Mouse (Mus musculus): Measurements from ENCODE around the gene Nsun5. TPM values are rescaled to one million over a fixed set of nuclear protein-coding genes. Genes with fewer than 3 reads are reported as not detected.

Nsun5 gene
- total RNA-seq (2017) = 20.6 and 24.7 TPM in 2 replicates

GRCm38 (mm10) chr5:135369787-135370654 lies at the start of gene Nsun5:
Gene Nsun5, plus strand, starts transcription at chr5:135369953.
- ATAC-seq (replicated peaks in 1 of 2; ENCODE audit: insufficient read depth in 1 of 2, low FRiP score in 2 of 2, low TSS enrichment in 1 of 2, low read depth in 1 of 2, poor library complexity in 2 of 2, severe bottlenecking in 2 of 2) = peak; percentile 71 to 85

GRCm38 (mm10) chr5:135322197-135322596 lies 47.6 kb upstream of the Nsun5 start:
- no peak for ATAC-seq (replicated peaks in 1 of 2; ENCODE audit: insufficient read depth in 1 of 2, low FRiP score in 2 of 2, low TSS enrichment in 1 of 2, low read depth in 1 of 2, poor library complexity in 2 of 2, severe bottlenecking in 2 of 2)

GRCm38 (mm10) chr5:135326121-135326659 lies 43.6 kb upstream of the Nsun5 start:
- no peak for ATAC-seq (replicated peaks in 1 of 2; ENCODE audit: insufficient read depth in 1 of 2, low FRiP score in 2 of 2, low TSS enrichment in 1 of 2, low read depth in 1 of 2, poor library complexity in 2 of 2, severe bottlenecking in 2 of 2)

- no peak for ATAC-seq (replicated peaks in 1 of 2; ENCODE audit: insufficient read depth in 1 of 2, low FRiP score in 2 of 2, low TSS enrichment in 1 of 2, low read depth in 1 of 2, poor library complexity in 2 of 2, severe bottlenecking in 2 of 2)
Observed at GRCm38 (mm10) chr5:135329471-135329870, 40.3 kb upstream of the Nsun5 start.

GRCm38 (mm10) chr5:135330201-135330600 lies 39.6 kb upstream of the Nsun5 start:
- no peak for ATAC-seq (replicated peaks in 1 of 2; ENCODE audit: insufficient read depth in 1 of 2, low FRiP score in 2 of 2, low TSS enrichment in 1 of 2, low read depth in 1 of 2, poor library complexity in 2 of 2, severe bottlenecking in 2 of 2)

- ATAC-seq (replicated peaks in 1 of 2; ENCODE audit: insufficient read depth in 1 of 2, low FRiP score in 2 of 2, low TSS enrichment in 1 of 2, low read depth in 1 of 2, poor library complexity in 2 of 2, severe bottlenecking in 2 of 2) = no peak
Observed at GRCm38 (mm10) chr5:135331161-135331560, 38.6 kb upstream of the Nsun5 start.

- no peak for ATAC-seq (replicated peaks in 1 of 2; ENCODE audit: insufficient read depth in 1 of 2, low FRiP score in 2 of 2, low TSS enrichment in 1 of 2, low read depth in 1 of 2, poor library complexity in 2 of 2, severe bottlenecking in 2 of 2)
Observed at GRCm38 (mm10) chr5:135337575-135337974, 32.2 kb upstream of the Nsun5 start.

- peak; percentile 44 to 61; a peak in 3 of 4 replicates for ATAC-seq (replicated peaks in 1 of 2; ENCODE audit: insufficient read depth in 1 of 2, low FRiP score in 2 of 2, low TSS enrichment in 1 of 2, low read depth in 1 of 2, poor library complexity in 2 of 2, severe bottlenecking in 2 of 2)
Observed at GRCm38 (mm10) chr5:135345989-135346388, 23.8 kb upstream of the Nsun5 start.

- ATAC-seq (replicated peaks in 1 of 2; ENCODE audit: insufficient read depth in 1 of 2, low FRiP score in 2 of 2, low TSS enrichment in 1 of 2, low read depth in 1 of 2, poor library complexity in 2 of 2, severe bottlenecking in 2 of 2) = no peak; a peak in 1 of 4 replicates
Observed at GRCm38 (mm10) chr5:135346430-135346829, 23.3 kb upstream of the Nsun5 start.

- no peak for ATAC-seq (replicated peaks in 1 of 2; ENCODE audit: insufficient read depth in 1 of 2, low FRiP score in 2 of 2, low TSS enrichment in 1 of 2, low read depth in 1 of 2, poor library complexity in 2 of 2, severe bottlenecking in 2 of 2)
Observed at GRCm38 (mm10) chr5:135347511-135348011, 22.2 kb upstream of the Nsun5 start.

GRCm38 (mm10) chr5:135349862-135350261 lies 19.9 kb upstream of the Nsun5 start, which contains the start of gene Fkbp6:
Gene Fkbp6, minus strand, starts transcription at chr5:135350044.
- no peak for ATAC-seq (replicated peaks in 1 of 2; ENCODE audit: insufficient read depth in 1 of 2, low FRiP score in 2 of 2, low TSS enrichment in 1 of 2, low read depth in 1 of 2, poor library complexity in 2 of 2, severe bottlenecking in 2 of 2)

- ATAC-seq (replicated peaks in 1 of 2; ENCODE audit: insufficient read depth in 1 of 2, low FRiP score in 2 of 2, low TSS enrichment in 1 of 2, low read depth in 1 of 2, poor library complexity in 2 of 2, severe bottlenecking in 2 of 2) = no peak
Observed at GRCm38 (mm10) chr5:135351606-135352005, 18.1 kb upstream of the Nsun5 start.

- ATAC-seq (replicated peaks in 1 of 2; ENCODE audit: insufficient read depth in 1 of 2, low FRiP score in 2 of 2, low TSS enrichment in 1 of 2, low read depth in 1 of 2, poor library complexity in 2 of 2, severe bottlenecking in 2 of 2) = no peak
Observed at GRCm38 (mm10) chr5:135352995-135353394, 16.8 kb upstream of the Nsun5 start, which contains the start of gene Trim50. Gene Trim50, plus strand, starts transcription at chr5:135353295.

- ATAC-seq (replicated peaks in 1 of 2; ENCODE audit: insufficient read depth in 1 of 2, low FRiP score in 2 of 2, low TSS enrichment in 1 of 2, low read depth in 1 of 2, poor library complexity in 2 of 2, severe bottlenecking in 2 of 2) = peak in 1 of 2 experiments; percentile 32; a peak in 1 of 4 replicates
Observed at GRCm38 (mm10) chr5:135353564-135353963, 16.2 kb upstream of the Nsun5 start.

- ATAC-seq (replicated peaks in 1 of 2; ENCODE audit: insufficient read depth in 1 of 2, low FRiP score in 2 of 2, low TSS enrichment in 1 of 2, low read depth in 1 of 2, poor library complexity in 2 of 2, severe bottlenecking in 2 of 2) = no peak
Observed at GRCm38 (mm10) chr5:135356090-135356489, 13.7 kb upstream of the Nsun5 start.

GRCm38 (mm10) chr5:135357556-135357955 lies 12.2 kb upstream of the Nsun5 start:
- no peak for ATAC-seq (replicated peaks in 1 of 2; ENCODE audit: insufficient read depth in 1 of 2, low FRiP score in 2 of 2, low TSS enrichment in 1 of 2, low read depth in 1 of 2, poor library complexity in 2 of 2, severe bottlenecking in 2 of 2)

GRCm38 (mm10) chr5:135359772-135360171 lies 10.0 kb upstream of the Nsun5 start:
- no peak for ATAC-seq (replicated peaks in 1 of 2; ENCODE audit: insufficient read depth in 1 of 2, low FRiP score in 2 of 2, low TSS enrichment in 1 of 2, low read depth in 1 of 2, poor library complexity in 2 of 2, severe bottlenecking in 2 of 2)

- ATAC-seq (replicated peaks in 1 of 2; ENCODE audit: insufficient read depth in 1 of 2, low FRiP score in 2 of 2, low TSS enrichment in 1 of 2, low read depth in 1 of 2, poor library complexity in 2 of 2, severe bottlenecking in 2 of 2) = no peak
Observed at GRCm38 (mm10) chr5:135362572-135362971, 7.2 kb upstream of the Nsun5 start.

All from hematopoietic stem cell, adult 5-6 weeks (primary cell).